Mouse (Mus musculus): Measurements from ENCODE around the gene Rhod. TPM values are rescaled to one million over a fixed set of nuclear protein-coding genes. Genes with fewer than 3 reads are reported as not detected.

Rhod gene
- polyA plus RNA-seq, 1 experiment, result not detected

DNA sequence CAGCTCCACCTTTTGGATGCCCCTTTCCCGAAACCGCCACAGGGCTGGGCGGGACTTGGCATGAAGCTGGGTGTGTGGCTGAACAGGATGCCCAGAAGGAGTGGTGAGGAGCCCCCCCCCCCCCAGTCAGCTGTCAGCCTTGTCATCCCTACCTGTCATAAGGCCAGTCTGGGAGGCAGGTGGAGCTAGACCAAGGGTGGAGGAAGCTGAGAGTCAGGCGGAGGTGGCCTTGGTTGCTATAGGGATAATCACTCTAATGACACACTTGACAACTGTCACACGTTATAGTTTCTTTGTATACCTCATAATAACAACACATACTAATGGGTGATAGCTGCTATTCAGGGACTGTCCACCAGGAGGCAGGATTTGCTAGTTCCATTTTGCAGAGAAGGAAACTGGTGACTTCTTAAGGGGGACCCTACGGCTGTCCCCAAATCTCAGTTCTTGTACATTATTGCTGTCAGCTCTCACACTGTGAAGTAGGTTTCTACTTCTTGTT is 1.9 kb upstream of the Rhod start:
- TF ChIP-seq GATA1 (IDR thresholded peaks at IDR 0.05; ENCODE audit: low read length), result no peak
- no peak overlapping the region for H3K4me3 ChIP-seq (replicated peaks)
- peaks cover 49% of the 10 kb centered on the region for H3K27me3 ChIP-seq (ENCODE audit: control insufficient read depth)
- H3K9me3 ChIP-seq (ENCODE audit: control insufficient read depth, low read length), result no peaks in the 10 kb centered on the region
- peaks cover 6% of the 10 kb centered on the region for H3K4me1 ChIP-seq (ENCODE audit: control insufficient read depth)
- H3K36me3 ChIP-seq (ENCODE audit: control insufficient read depth), result no peaks in the 10 kb centered on the region; the same call in 1 of the 2 replicates

DNA sequence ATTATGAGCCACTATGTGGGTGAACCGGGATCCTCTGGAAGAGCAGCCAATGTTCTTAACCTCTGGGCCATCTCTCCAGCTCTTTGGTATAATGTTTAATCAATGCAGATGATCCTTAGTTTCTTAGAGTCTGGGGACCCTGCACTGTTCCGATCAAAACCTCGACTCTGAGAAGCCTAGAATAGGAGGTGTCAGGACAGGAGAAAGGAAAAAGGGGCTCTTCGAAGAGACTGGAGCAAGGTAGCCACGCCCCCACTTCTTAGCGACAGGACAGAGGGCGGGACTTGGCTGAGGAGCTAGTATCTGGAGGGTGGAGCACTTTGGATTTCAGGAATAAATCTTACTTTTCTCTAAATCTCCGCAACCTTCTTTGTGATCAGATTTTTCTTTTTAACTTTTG is 990 bp upstream of the Rhod start:
- H3K27me3 ChIP-seq (ENCODE audit: control insufficient read depth), result peaks cover 52% of the 10 kb centered on the region
- H3K36me3 ChIP-seq (ENCODE audit: control insufficient read depth), result no peaks in the 10 kb centered on the region; the same call in 1 of the 2 replicates
- no peaks in the 10 kb centered on the region for H3K9me3 ChIP-seq (ENCODE audit: control insufficient read depth, low read length)
- no peak overlapping the region for H3K4me3 ChIP-seq (replicated peaks)
- H3K4me1 ChIP-seq (ENCODE audit: control insufficient read depth), result peaks cover 7% of the 10 kb centered on the region
- TF ChIP-seq TAL1 (IDR thresholded peaks at IDR 0.05; ENCODE audit: low read length), result no peak
- TF ChIP-seq GATA1 (IDR thresholded peaks at IDR 0.05; ENCODE audit: low read length), result no peak

DNA sequence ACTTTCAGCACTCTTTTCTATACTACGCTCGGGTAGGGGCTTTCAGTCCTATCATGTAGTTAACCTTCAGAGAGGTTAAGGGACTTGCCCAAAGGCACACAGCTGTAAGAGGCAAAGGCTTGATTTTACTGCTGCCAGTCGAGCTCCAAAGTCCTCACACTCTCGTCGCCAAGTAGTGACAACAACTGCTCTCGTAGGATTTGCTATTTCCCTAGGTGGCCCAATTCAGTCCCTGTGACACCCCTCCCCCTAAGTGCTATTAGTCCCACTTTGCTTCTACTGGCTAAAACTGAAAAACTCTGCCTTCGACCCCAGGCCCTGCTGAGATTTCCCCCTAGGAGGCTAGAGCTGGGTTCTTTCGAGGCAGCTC is 456 bp downstream of the Rhod start:
- Histone ChIP-seq H3K4me3 (replicated peaks) (peak overlapping the region; percentile 54), H3K9me3 (ENCODE audit: control insufficient read depth, low read length) (no peaks in the 10 kb centered on the region), H3K27me3 (ENCODE audit: control insufficient read depth) (peaks cover 50% of the 10 kb centered on the region), H3K4me1 (ENCODE audit: control insufficient read depth) (peaks cover 7% of the 10 kb centered on the region), H3K36me3 (ENCODE audit: control insufficient read depth) (no peaks in the 10 kb centered on the region; the same call in 1 of the 2 replicates)
- TF ChIP-seq GATA1 (IDR thresholded peaks at IDR 0.05; ENCODE audit: low read length) (no peak), TAL1 (IDR thresholded peaks at IDR 0.05; ENCODE audit: low read length) (no peak)

DNA sequence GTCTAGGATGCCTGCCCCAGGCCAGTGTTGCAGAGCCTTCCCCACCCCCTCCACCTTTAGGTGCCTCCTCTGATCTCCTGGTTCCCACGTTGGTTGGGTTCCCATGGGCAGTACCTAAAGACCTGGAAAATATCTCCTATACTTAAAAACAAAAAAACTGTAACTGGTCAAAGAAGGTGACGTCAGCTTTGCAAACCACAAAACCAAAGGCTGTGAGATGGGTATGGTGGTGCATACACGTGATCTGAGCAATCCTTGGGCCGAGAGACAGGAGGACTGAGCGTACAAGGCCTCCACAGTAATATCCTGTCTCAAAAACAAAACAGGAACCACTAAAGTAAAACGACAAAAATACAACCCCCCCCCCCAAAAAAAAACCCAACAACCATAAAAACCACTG is 1.3 kb downstream of the Rhod start:
- H3K4me1 ChIP-seq (ENCODE audit: control insufficient read depth), result peaks cover 7% of the 10 kb centered on the region

DNA sequence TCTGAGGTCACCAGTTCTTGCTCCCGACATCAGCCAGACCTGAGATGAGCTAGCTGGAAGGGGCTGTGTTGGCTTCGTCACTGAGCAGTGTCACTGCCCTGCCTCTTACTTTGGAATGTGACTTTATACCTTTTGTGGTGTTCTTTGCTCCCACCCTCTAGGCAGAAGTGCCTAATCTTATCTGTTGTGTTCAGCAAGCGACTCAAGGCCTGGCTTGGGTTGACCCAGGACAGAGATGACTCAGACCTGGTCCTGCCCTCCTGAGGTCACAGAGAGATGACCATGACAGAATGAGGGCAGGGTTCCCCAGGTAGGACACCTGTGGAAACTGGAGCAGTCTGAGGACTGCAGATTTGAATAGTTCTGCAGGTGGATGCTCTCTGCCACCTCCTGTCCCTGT is 3.0 kb downstream of the Rhod start:
- Histone ChIP-seq H3K27me3 (ENCODE audit: control insufficient read depth) (peaks cover 49% of the 10 kb centered on the region), H3K4me1 (ENCODE audit: control insufficient read depth) (peaks cover 2% of the 10 kb centered on the region; the same call in 1 of the 2 replicates), H3K9me3 (ENCODE audit: control insufficient read depth, low read length) (no peaks in the 10 kb centered on the region)

More for the DNA sequence above, 1.3 kb downstream of the Rhod start:
- Histone ChIP-seq H3K9me3 (ENCODE audit: control insufficient read depth, low read length) (no peaks in the 10 kb centered on the region), H3K36me3 (ENCODE audit: control insufficient read depth) (no peaks in the 10 kb centered on the region; the same call in 1 of the 2 replicates), H3K27me3 (ENCODE audit: control insufficient read depth) (peaks cover 49% of the 10 kb centered on the region), H3K4me3 (replicated peaks) (no peak overlapping the region)
- TF ChIP-seq GATA1 (IDR thresholded peaks at IDR 0.05; ENCODE audit: low read length) (no peak), TAL1 (IDR thresholded peaks at IDR 0.05; ENCODE audit: low read length) (no peak)

DNA sequence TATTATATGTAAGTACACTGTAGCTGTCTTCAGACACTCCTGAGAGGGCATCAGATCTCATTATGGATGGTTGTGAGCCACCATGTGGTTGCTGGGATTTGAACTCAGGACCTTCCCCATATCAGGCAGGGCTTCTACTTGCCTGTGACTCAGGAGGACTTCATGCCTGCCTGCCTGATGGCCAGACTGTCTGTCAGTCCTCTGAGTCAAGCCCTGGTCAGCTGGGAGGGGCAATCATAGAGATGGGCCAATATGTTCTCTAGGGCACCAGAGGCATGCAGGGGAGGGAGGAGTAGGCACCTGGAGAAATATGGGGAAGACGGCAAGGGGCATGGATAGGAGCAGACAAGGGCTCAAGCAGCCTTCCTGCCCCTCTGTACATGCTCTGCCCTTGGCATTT is 4.2 kb downstream of the Rhod start:
- TF ChIP-seq GATA1 (IDR thresholded peaks at IDR 0.05; ENCODE audit: low read length) (no peak), TAL1 (IDR thresholded peaks at IDR 0.05; ENCODE audit: low read length) (no peak)
- H3K9me3 ChIP-seq (ENCODE audit: control insufficient read depth, low read length), result no peaks in the 10 kb centered on the region
- peaks cover 2% of the 10 kb centered on the region; the same call in 1 of the 2 replicates for H3K4me1 ChIP-seq (ENCODE audit: control insufficient read depth)
- H3K27me3 ChIP-seq (ENCODE audit: control insufficient read depth), result peaks cover 37% of the 10 kb centered on the region
- H3K36me3 ChIP-seq (ENCODE audit: control insufficient read depth), result no peaks in the 10 kb centered on the region; the same call in 1 of the 2 replicates
- H3K4me3 ChIP-seq (replicated peaks), result no peak overlapping the region

More for the DNA sequence above, 3.0 kb downstream of the Rhod start:
- TF ChIP-seq GATA1 (IDR thresholded peaks at IDR 0.05; ENCODE audit: low read length), result no peak
- TF ChIP-seq TAL1 (IDR thresholded peaks at IDR 0.05; ENCODE audit: low read length), result no peak
- no peaks in the 10 kb centered on the region; the same call in 1 of the 2 replicates for H3K36me3 ChIP-seq (ENCODE audit: control insufficient read depth)
- no peak overlapping the region for H3K4me3 ChIP-seq (replicated peaks)

DNA sequence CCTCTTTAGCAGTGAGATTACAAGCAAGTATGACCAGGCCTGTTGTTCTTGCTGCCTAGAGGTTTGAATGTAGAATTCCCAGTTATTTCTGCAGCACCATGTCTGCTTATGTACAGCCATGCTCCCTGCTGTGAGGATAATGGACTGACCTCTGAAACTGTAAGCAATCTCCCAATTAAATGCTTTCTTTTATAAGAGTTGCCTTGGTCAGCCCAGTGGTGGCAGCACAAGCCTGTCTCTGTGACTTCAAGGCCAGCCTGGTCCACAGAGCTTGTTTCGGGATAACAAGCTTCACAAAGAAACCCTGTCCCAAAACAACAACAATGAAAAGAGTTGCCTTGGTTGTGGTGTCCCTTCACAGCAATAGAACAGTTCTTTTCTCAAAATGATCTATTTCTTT is 5.5 kb downstream of the Rhod start:
- Histone ChIP-seq H3K27me3 (ENCODE audit: control insufficient read depth) (peaks cover 24% of the 10 kb centered on the region), H3K4me1 (ENCODE audit: control insufficient read depth) (peaks cover 2% of the 10 kb centered on the region; the same call in 1 of the 2 replicates), H3K9me3 (ENCODE audit: control insufficient read depth, low read length) (no peaks in the 10 kb centered on the region), H3K36me3 (ENCODE audit: control insufficient read depth) (no peaks in the 10 kb centered on the region; the same call in 1 of the 2 replicates), H3K4me3 (replicated peaks) (no peak overlapping the region)
- no peak for TF ChIP-seq GATA1 (IDR thresholded peaks at IDR 0.05; ENCODE audit: low read length)
- TF ChIP-seq TAL1 (IDR thresholded peaks at IDR 0.05; ENCODE audit: low read length), result no peak

DNA sequence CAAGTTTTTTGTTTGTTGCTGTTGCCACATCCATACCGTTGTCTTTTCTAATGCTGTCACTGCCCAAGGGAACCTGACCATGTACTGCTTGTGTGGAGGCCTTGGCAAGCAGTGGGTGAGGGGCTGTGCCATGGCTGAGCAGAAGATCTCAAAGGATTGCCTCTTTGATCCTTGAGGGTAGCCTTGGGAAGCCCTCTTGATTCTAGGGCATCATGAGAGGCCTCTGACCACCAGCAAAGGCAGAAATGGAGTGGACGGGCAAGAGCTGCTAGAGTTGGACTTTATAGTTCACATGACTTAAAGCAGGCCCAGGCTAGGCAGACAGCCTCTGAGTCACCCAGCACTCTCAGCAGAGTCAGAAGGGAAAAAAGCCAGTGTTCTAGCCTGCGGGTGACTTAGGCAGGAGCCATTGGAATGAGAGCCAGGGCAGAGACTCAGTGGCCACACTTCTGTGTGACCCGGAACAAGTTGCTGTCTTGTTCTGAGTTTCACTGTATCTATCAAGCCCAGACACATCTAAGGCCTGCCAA is 9.1 kb downstream of the Rhod start:
- H3K36me3 ChIP-seq (ENCODE audit: control insufficient read depth), result no peaks in the 10 kb centered on the region; the same call in 1 of the 2 replicates
- H3K27me3 ChIP-seq (ENCODE audit: control insufficient read depth), result no peaks in the 10 kb centered on the region; the same call in 1 of the 2 replicates
- H3K4me3 ChIP-seq (replicated peaks), result no peak overlapping the region
- no peaks in the 10 kb centered on the region for H3K9me3 ChIP-seq (ENCODE audit: control insufficient read depth, low read length)
- TF ChIP-seq TAL1 (IDR thresholded peaks at IDR 0.05; ENCODE audit: low read length) (no peak), GATA1 (IDR thresholded peaks at IDR 0.05; ENCODE audit: low read length) (no peak)
- no peaks in the 10 kb centered on the region for H3K4me1 ChIP-seq (ENCODE audit: control insufficient read depth)

DNA sequence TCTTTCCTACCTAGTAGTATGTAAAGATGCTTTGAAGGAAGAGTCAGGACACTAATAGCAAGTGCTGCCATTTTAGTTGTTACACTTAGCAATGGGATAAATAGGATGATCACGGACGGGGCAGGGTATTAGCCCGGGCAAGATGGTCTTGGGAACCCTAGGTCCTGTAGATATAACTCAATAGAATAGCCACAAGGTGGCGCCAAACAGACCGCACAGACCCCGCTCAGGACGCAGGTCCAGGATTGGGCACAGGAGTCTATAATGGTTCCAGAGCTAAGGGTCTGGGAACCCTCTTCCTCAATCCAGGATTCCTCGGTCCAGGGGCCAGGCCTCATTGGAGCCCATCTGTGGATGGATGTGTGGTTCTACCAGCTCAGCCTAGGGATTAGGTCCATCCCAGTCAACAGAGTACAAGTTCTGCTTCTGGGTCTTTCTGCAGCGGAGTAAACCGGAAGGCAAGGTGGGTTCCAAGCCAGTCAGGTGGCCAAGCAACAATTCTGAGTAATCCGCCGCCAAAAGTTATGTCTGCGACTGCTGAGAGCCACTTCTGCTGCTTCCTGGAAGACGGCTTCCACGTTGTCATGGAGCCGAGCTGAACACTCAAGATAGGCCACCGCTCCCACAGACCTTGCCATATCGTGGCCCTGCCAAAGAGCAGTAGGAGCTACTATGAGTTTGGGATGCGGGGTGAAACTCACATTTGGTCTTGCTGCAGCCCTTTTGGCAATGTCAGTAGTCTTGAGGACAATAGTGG is 13.4 kb downstream of the Rhod start:
- H3K4me3 ChIP-seq (replicated peaks), result no peak overlapping the region
- TF ChIP-seq GATA1 (IDR thresholded peaks at IDR 0.05; ENCODE audit: low read length) (no peak), TAL1 (IDR thresholded peaks at IDR 0.05; ENCODE audit: low read length) (no peak)
- H3K36me3 ChIP-seq (ENCODE audit: control insufficient read depth), result no peaks in the 10 kb centered on the region; the same call in 1 of the 2 replicates
- H3K4me1 ChIP-seq (ENCODE audit: control insufficient read depth), result peaks cover 1% of the 10 kb centered on the region
- no peaks in the 10 kb centered on the region for H3K9me3 ChIP-seq (ENCODE audit: control insufficient read depth, low read length)
- no peaks in the 10 kb centered on the region for H3K27me3 ChIP-seq (ENCODE audit: control insufficient read depth)
